Mouse (Mus musculus) neural tube, embryonic 15.5 days (tissue): ENCODE measurements at regions not wholly inside any gene's neighbourhood (a gene's known extent, or its start where the extent isn't known, plus 50 kb on each side); places are given as distances from the start of the nearest gene placed in this dataset.

Source experiments
- ATAC-seq: fragments of 200-750 bp; cut with Nextera tagmentation; 2 replicates; pipeline ENCODE4 v1.8.0; 2017; ENCODE audit warnings: mild to moderate bottlenecking, moderate TSS enrichment, moderate library complexity; ENCODE audit not compliant: low FRiP score
- H3K27ac ChIP-seq: fragments of 300-500 bp; sonication (generic); replicated peaks from 2 replicates; pipeline ENCODE4 v1.5.1; 2015; ENCODE audit warnings: mild to moderate bottlenecking, inconsistent platforms
- H3K27me3 ChIP-seq: fragments of 300-500 bp; sonication (generic); replicated peaks from 2 replicates; pipeline ENCODE4 v1.6.1; 2015; ENCODE audit warnings: inconsistent platforms
- H3K36me3 ChIP-seq: fragments of 300-500 bp; sonication (generic); 2 replicates; pipeline ENCODE4 v1.6.1; 2015; ENCODE audit warnings: inconsistent platforms
- H3K4me1 ChIP-seq: fragments of 300-500 bp; sonication (generic); 2 replicates; pipeline ENCODE4 v1.6.1; 2015; ENCODE audit warnings: inconsistent platforms
- H3K4me2 ChIP-seq: fragments of 300-500 bp; sonication (generic); 2 replicates; pipeline ENCODE4 v1.6.1; 2015; ENCODE audit warnings: inconsistent platforms, mild to moderate bottlenecking, moderate library complexity
- H3K4me3 ChIP-seq: fragments of 300-500 bp; sonication (generic); replicated peaks from 2 replicates; pipeline ENCODE4 v1.5.1; 2015; ENCODE audit warnings: mild to moderate bottlenecking, inconsistent platforms
- H3K9ac ChIP-seq: fragments of 300-500 bp; sonication (generic); replicated peaks from 2 replicates; pipeline ENCODE4 v1.6.1; 2015; ENCODE audit warnings: mild to moderate bottlenecking, inconsistent platforms
- H3K9me3 ChIP-seq: fragments of 300-500 bp; sonication (generic); replicated peaks from 2 replicates; pipeline ENCODE4 v1.6.1; 2016; ENCODE audit warnings: inconsistent platforms
- WGBS: fragments of 180-500 bp; shearing (Covaris S2); methylation state at CpG from one replicate; pipeline ENCODE4 v1.1.7; 2015; ENCODE audit warnings: mixed read lengths; 5-methylcytosine and 5-hydroxymethylcytosine counted together

GRCm38 (mm10) chr13:35345507-35346129, 314.0 kb upstream of the Cdyl start:
- no peak overlapping the region for H3K4me3 ChIP-seq
- H3K27me3 ChIP-seq = no peaks in the 10 kb centered on the region
- H3K36me3 ChIP-seq = no peaks in the 10 kb centered on the region
- 49% methylated on average over 2 of the region's 2 CpGs for WGBS
- no peak overlapping the region for H3K9ac ChIP-seq
- no peak for ATAC-seq
- no peaks in the 10 kb centered on the region for H3K4me1 ChIP-seq
- no peaks in the 10 kb centered on the region for H3K9me3 ChIP-seq
- no peak overlapping the region for H3K27ac ChIP-seq
- H3K4me2 ChIP-seq = no peak overlapping the region

DNA sequence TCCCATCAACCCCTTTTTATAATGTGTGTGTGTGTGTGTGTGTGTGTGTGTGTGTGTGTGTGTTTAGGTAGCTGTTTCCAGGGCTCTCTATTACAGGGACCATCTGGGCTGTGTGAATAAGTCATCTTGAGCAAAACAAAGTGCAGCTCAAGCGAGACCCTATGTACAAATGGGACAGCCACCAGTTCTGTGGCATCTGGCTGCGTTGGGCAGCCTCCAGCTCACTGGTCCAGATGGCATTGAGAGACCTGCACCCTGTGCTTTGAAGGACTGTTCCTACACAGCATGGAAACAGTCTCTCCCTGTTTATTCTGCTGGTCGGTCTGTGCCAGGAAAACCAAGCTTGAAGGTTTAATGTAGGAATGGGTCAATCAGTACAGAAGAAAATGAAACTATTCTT, 311.4 kb upstream of the Cdyl start:
- Histone ChIP-seq H3K9me3 (no peaks in the 10 kb centered on the region), H3K36me3 (no peaks in the 10 kb centered on the region), H3K4me2 (no peak overlapping the region), H3K27ac (no peak overlapping the region), H3K4me1 (no peaks in the 10 kb centered on the region), H3K27me3 (no peaks in the 10 kb centered on the region), H3K9ac (no peak overlapping the region), H3K4me3 (no peak overlapping the region)
- 76% methylated on average over 3 of the region's 3 CpGs for WGBS
- ATAC-seq = no peak

GRCm38 (mm10) chr13:35359345-35359744, 300.3 kb upstream of the Cdyl start:
- Histone ChIP-seq H3K36me3 (no peaks in the 10 kb centered on the region), H3K27me3 (no peaks in the 10 kb centered on the region), H3K27ac (no peak overlapping the region), H3K9ac (no peak overlapping the region), H3K9me3 (no peaks in the 10 kb centered on the region), H3K4me1 (no peaks in the 10 kb centered on the region), H3K4me3 (no peak overlapping the region), H3K4me2 (no peak overlapping the region)
- 86% methylated on average over 3 of the region's 3 CpGs for WGBS
- no peak for ATAC-seq

DNA sequence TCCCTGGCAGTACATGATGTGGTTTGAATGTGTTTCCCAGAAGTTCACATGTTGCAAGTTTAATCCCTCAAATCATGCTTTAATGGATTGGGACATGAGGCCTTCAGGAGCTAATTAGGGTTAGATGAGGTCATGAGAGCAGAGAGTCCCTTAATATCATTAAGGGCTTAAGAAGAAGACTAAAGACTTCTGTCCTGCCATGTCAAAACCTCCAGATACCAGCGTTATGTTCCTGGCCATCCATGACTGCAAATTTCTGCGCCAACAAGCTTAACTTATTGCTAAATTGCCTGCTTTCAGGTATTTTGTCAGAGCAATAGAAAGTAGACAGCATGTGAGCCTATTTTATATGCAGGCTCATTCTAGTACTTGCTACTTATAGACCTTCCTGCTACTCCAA, 282.1 kb upstream of the Cdyl start:
- H3K9me3 ChIP-seq = no peaks in the 10 kb centered on the region
- no peaks in the 10 kb centered on the region for H3K27me3 ChIP-seq
- no peak overlapping the region for H3K4me3 ChIP-seq
- H3K9ac ChIP-seq = no peak overlapping the region
- H3K4me1 ChIP-seq = no peaks in the 10 kb centered on the region
- 96% methylated on average over 2 of the region's 2 CpGs for WGBS
- H3K4me2 ChIP-seq = no peak overlapping the region
- no peak overlapping the region for H3K27ac ChIP-seq
- H3K36me3 ChIP-seq = no peaks in the 10 kb centered on the region
- ATAC-seq = no peak

- no peak for ATAC-seq
- 92% methylated on average over 2 of the region's 2 CpGs for WGBS
- H3K9me3 ChIP-seq = no peaks in the 10 kb centered on the region
- no peak overlapping the region for H3K4me3 ChIP-seq
- H3K9ac ChIP-seq = no peak overlapping the region
- H3K4me1 ChIP-seq = no peaks in the 10 kb centered on the region
- no peak overlapping the region for H3K27ac ChIP-seq
- no peaks in the 10 kb centered on the region for H3K27me3 ChIP-seq
- no peaks in the 10 kb centered on the region for H3K36me3 ChIP-seq
- no peak overlapping the region for H3K4me2 ChIP-seq
These were observed 280.1 kb upstream of the Cdyl start for GRCm38 (mm10) chr13:35379500-35379899.

- Histone ChIP-seq H3K36me3 (no peaks in the 10 kb centered on the region), H3K4me3 (no peak overlapping the region), H3K27me3 (no peaks in the 10 kb centered on the region), H3K9ac (no peak overlapping the region), H3K27ac (no peak overlapping the region), H3K4me2 (no peak overlapping the region), H3K9me3 (no peaks in the 10 kb centered on the region), H3K4me1 (no peaks in the 10 kb centered on the region)
- WGBS = 57% methylated on average over 3 of the region's 3 CpGs
- ATAC-seq = no peak
These were observed 279.2 kb upstream of the Cdyl start for GRCm38 (mm10) chr13:35380224-35381009.

- Histone ChIP-seq H3K27me3 (no peaks in the 10 kb centered on the region), H3K9ac (no peak overlapping the region), H3K4me1 (no peaks in the 10 kb centered on the region), H3K9me3 (no peaks in the 10 kb centered on the region), H3K36me3 (no peaks in the 10 kb centered on the region), H3K27ac (no peak overlapping the region), H3K4me3 (no peak overlapping the region), H3K4me2 (no peak overlapping the region)
- ATAC-seq = no peak
- WGBS = 72% methylated on average over 2 of the region's 2 CpGs
These were observed 278.0 kb upstream of the Cdyl start for GRCm38 (mm10) chr13:35381641-35382040.

DNA sequence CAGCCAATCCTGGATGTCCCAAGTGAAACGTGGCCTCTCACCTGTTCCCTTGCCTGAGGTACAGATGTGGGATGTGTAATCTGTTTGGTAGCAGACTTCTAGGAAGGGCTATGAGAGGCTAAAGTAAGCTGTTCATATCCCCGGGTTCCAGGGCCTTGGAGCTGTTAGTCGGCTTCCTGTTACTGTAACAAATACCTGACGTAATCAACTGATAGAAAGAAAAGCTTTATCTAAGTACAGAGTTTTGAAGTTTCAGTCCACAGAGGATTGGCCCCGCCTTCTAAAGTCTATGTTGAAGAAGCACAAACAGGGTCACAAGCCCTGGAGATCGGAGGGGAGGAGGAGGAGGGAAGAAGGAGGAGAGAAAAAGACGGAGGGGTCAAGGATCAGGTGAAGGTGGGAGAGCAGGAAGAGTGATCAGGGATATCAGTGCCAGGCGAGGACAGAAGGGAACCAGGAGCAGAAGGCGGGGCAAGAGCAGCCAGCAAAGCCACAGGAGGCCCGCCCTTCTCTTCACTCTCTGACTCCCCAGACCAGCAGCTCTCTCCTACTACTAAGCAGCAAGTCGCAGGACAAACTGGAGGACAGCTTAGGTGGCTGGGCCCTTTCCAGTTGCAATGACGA, 276.5 kb upstream of the Cdyl start:
- Histone ChIP-seq H3K9ac (no peak overlapping the region), H3K36me3 (no peaks in the 10 kb centered on the region), H3K4me3 (no peak overlapping the region), H3K4me1 (no peaks in the 10 kb centered on the region), H3K4me2 (no peak overlapping the region), H3K9me3 (no peaks in the 10 kb centered on the region), H3K27me3 (no peaks in the 10 kb centered on the region), H3K27ac (no peak overlapping the region)
- no peak for ATAC-seq
- 54% methylated on average over 12 of the region's 12 CpGs for WGBS

GRCm38 (mm10) chr13:35383624-35384018, 276.0 kb upstream of the Cdyl start:
- Histone ChIP-seq H3K27ac (no peak overlapping the region), H3K4me2 (no peak overlapping the region), H3K4me3 (no peak overlapping the region), H3K4me1 (no peaks in the 10 kb centered on the region), H3K27me3 (no peaks in the 10 kb centered on the region), H3K9me3 (no peaks in the 10 kb centered on the region), H3K9ac (no peak overlapping the region), H3K36me3 (no peaks in the 10 kb centered on the region)
- ATAC-seq = no peak
- WGBS = 66% methylated on average over 8 of the region's 8 CpGs

DNA sequence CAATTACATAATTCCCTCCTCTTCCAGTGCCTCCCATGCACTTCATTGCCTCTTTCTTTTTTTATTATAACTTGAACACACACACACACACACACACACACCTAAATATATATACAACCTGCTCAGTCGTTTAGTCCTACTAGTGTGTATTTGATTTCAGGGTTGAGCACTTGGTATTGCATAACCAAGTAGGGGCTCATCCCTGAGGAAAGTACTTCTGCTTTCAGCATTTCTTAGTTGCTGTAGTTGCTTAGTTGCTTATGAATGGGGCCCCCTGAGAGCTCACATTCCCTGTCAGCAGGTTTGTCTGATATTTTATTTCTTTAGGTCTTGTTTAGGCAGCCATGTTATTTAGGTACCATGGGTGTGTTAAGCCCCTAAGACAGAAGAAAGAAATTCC, 271.3 kb upstream of the Cdyl start:
- Histone ChIP-seq H3K4me3 (no peak overlapping the region), H3K4me2 (no peak overlapping the region), H3K27me3 (no peaks in the 10 kb centered on the region), H3K9me3 (no peaks in the 10 kb centered on the region), H3K27ac (no peak overlapping the region), H3K4me1 (no peaks in the 10 kb centered on the region), H3K36me3 (no peaks in the 10 kb centered on the region), H3K9ac (no peak overlapping the region)
- 59% methylated on average over 1 of the region's 1 CpGs for WGBS
- ATAC-seq = no peak

- Histone ChIP-seq H3K36me3 (no peaks in the 10 kb centered on the region), H3K27ac (no peak overlapping the region), H3K4me1 (no peaks in the 10 kb centered on the region), H3K9me3 (no peaks in the 10 kb centered on the region), H3K4me2 (no peak overlapping the region), H3K27me3 (no peaks in the 10 kb centered on the region), H3K4me3 (no peak overlapping the region), H3K9ac (no peak overlapping the region)
- ATAC-seq = no peak
- WGBS = 86% methylated on average over 6 of the region's 6 CpGs
These were observed 269.7 kb upstream of the Cdyl start for GRCm38 (mm10) chr13:35389781-35390525.

DNA sequence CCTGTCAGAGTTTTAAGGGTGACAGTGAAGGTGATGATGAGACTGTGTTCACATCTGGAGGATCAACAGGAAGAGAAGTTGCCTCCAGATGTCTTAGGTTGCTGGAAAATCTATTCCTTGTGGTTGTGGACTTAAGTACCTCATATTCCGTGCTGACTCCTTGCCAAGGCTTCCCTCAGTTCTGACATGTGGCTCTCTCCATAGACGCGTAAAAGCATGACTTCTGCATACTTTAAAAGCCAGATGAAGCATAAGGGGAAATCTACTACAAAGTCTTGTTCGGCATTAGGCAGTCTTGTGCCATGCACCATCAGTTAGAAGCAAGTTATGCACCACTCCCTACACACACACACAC, 269.1 kb upstream of the Cdyl start:
- no peak for ATAC-seq
- H3K4me1 ChIP-seq = no peaks in the 10 kb centered on the region
- H3K36me3 ChIP-seq = no peaks in the 10 kb centered on the region
- H3K4me3 ChIP-seq = no peak overlapping the region
- no peaks in the 10 kb centered on the region for H3K27me3 ChIP-seq
- no peak overlapping the region for H3K27ac ChIP-seq
- WGBS = 83% methylated on average over 4 of the region's 4 CpGs
- no peak overlapping the region for H3K9ac ChIP-seq
- H3K4me2 ChIP-seq = no peak overlapping the region
- no peaks in the 10 kb centered on the region for H3K9me3 ChIP-seq
